Mouse (Mus musculus) neural tube, embryonic 12.5 days (tissue): ENCODE results near the gene Ndufa13. TPM values are rescaled to one million over a fixed set of nuclear protein-coding genes. Genes with fewer than 3 reads are reported as not detected.
A peak's percentile ranks its signal among the peaks of the same experiment; 100 is the strongest.

Experiments
- ATAC-seq: fragments of 200-750 bp; cut with Nextera tagmentation; 2 replicates; pipeline ENCODE4 v1.8.0; 2017; ENCODE audit warnings: low read depth, mild to moderate bottlenecking, moderate TSS enrichment, moderate library complexity; ENCODE audit not compliant: low FRiP score
- H3K27ac ChIP-seq: fragments of 300-500 bp; sonication (generic); 2 replicates; pipeline ENCODE4 v1.5.1; 2016
- H3K27me3 ChIP-seq: fragments of 300-500 bp; sonication (generic); replicated peaks from 2 replicates; pipeline ENCODE4 v1.6.1; 2016; ENCODE audit warnings: mild to moderate bottlenecking
- H3K36me3 ChIP-seq: fragments of 300-500 bp; sonication (generic); 2 replicates; pipeline ENCODE4 v1.6.1; 2016; ENCODE audit warnings: mild to moderate bottlenecking
- H3K4me1 ChIP-seq: fragments of 300-500 bp; sonication (generic); 2 replicates; pipeline ENCODE4 v1.6.1; 2016
- H3K4me2 ChIP-seq: fragments of 300-500 bp; sonication (generic); replicated peaks from 2 replicates; pipeline ENCODE4 v1.6.1; 2016; ENCODE audit warnings: mild to moderate bottlenecking
- H3K4me3 ChIP-seq: fragments of 300-500 bp; sonication (generic); 2 replicates; pipeline ENCODE4 v1.5.1; 2016
- H3K9ac ChIP-seq: fragments of 300-500 bp; sonication (generic); 2 replicates; pipeline ENCODE4 v1.6.1; 2016; ENCODE audit warnings: mild to moderate bottlenecking
- H3K9me3 ChIP-seq: fragments of 300-500 bp; sonication (generic); 2 replicates; pipeline ENCODE4 v1.6.1; 2016; ENCODE audit warnings: mild to moderate bottlenecking
- WGBS: fragments of 180-500 bp; shearing (Covaris S2); methylation state at CpG from one replicate; pipeline ENCODE4 v1.1.7; 2016; 5-methylcytosine and 5-hydroxymethylcytosine counted together
- polyA plus RNA-seq: library from polyadenylated mRNA; unstranded; fragments of >200 nt; fragmentation: Nextera tagmentation; extraction: Ambion mirVana; gene quantifications from 2 replicates; pipeline ENCODE4 v1.2.1, GENCODE M21; 2016

Ndufa13 gene
- polyA plus RNA-seq, 1 experiment from 2014 or later, result 162 TPM

DNA sequence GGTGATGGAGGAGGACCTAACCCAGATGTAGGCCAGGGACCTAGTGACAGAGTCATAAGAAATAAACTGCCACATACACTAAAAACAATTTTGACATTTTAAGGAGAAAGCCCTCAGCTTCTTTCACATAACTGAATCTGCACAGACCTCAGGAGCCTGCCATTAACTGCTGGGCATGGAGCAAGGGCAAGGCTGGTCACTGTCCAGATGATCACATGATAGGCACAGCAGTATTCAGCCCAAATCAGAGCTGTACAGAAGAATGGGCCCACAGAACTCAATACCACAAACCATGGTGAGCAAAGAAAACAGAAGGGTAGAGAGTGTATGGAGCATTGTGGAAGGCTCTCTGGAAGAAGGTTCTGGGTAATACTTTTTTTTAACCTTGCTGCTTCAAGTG lies 24.5 kb upstream of the Ndufa13 start:
- Histone ChIP-seq H3K27ac (no peak overlapping the region), H3K27me3 (no peaks in the 10 kb centered on the region), H3K4me3 (no peak overlapping the region), H3K4me1 (no peaks in the 10 kb centered on the region), H3K9ac (no peak overlapping the region), H3K36me3 (peaks cover 8% of the 10 kb centered on the region; the same call in 1 of the 2 replicates), H3K4me2 (no peak overlapping the region), H3K9me3 (no peaks in the 10 kb centered on the region)
- no peak for ATAC-seq

GRCm38 (mm10) chr8:69923986-69924385 lies 21.6 kb upstream of the Ndufa13 start:
- peaks cover 8% of the 10 kb centered on the region; the same call in 1 of the 2 replicates for H3K36me3 ChIP-seq
- H3K4me3 ChIP-seq, result no peak overlapping the region
- H3K9me3 ChIP-seq, result no peaks in the 10 kb centered on the region
- WGBS, result 83% methylated on average over 1 of the region's 1 CpGs
- no peaks in the 10 kb centered on the region for H3K27me3 ChIP-seq
- H3K4me2 ChIP-seq, result no peak overlapping the region
- peaks cover 15% of the 10 kb centered on the region for H3K4me1 ChIP-seq
- no peak overlapping the region for H3K27ac ChIP-seq
- ATAC-seq, result no peak
- no peak overlapping the region for H3K9ac ChIP-seq

DNA sequence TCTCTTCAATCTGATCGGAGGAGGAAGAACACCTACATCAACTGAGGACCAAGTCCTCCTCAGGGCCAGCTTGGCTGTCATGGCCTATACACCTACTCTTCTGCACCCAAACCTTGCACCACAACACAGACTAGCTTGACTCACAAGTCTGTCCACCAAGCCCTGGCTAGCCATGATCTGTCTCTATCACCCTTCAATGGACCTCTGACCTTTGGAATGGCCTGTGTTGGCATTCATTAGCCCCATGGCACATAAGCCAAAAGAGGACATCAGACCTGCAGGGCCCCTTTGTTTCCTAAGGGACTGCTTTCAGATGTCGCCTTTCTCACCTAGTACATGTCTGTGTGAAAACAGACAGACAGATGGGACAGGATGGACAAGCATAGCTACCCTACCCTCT lies 18.8 kb upstream of the Ndufa13 start:
- Histone ChIP-seq H3K27ac (no peak overlapping the region; the same call in 1 of the 2 replicates), H3K36me3 (peaks cover 21% of the 10 kb centered on the region), H3K4me2 (no peak overlapping the region), H3K4me3 (no peak overlapping the region), H3K9me3 (no peaks in the 10 kb centered on the region), H3K27me3 (no peaks in the 10 kb centered on the region), H3K4me1 (peaks cover 15% of the 10 kb centered on the region), H3K9ac (no peak overlapping the region)
- no peak for ATAC-seq
- 93% methylated on average over 2 of the region's 2 CpGs for WGBS

DNA sequence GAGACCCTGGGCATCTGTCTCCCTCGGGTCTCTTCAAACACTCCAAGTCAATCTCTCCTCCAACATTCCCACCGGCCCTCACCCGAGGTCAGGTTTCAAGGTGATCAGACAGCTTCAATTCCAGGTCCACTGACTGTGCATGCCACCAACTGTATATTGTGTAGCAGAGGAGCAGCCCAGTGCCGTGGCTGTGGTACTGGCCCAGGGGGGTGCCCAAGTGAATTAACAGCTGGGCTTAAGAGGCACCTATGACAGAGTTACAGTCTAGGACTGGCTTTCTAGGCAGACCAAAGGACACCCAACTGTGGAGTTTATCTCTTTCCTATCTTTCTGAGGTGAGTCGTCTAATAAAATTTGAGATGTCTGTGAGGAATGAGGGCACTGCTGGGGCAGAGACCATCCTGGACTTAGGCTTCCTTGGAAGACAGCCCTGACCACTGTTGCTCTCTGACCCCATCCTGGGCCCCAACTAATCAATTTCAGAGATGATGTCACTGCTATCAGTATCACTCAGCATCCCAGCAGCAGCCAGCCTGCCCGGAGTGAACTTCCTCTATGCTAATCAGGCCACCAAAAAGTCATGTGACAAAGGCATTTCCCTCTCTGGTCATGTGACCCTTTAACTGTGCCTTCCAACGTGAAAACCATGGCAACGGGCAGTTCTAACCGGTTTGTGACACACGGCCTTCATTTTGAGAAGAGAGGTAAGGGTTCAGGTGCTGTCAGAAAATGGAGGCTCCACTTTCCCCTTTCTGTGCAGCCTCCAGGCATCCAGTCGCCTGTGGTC lies 17.7 kb upstream of the Ndufa13 start:
- peaks cover 32% of the 10 kb centered on the region for H3K36me3 ChIP-seq
- H3K9ac ChIP-seq, result peak overlapping the region; percentile 17; the same call in 1 of the 2 replicates

DNA sequence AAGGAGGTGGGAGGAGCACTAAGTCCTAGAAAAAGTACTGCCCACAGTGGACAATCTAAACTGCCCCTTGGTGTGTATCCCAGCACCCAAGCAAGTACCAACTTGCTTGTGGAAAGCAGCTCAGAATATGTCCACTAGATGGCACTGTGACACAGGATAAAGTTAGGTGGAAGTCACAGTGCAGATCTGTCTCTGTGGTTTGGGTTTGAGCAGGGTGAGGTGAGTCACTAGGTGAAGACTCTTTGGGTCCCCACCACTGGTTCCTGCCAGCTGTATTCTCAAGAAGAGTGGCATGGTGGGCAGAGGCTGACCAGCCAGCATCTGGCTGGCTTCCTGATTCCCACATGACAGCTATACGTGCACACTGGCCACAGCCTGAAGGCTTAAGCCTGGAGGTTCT lies 16.7 kb upstream of the Ndufa13 start:
- H3K4me2 ChIP-seq, result no peak overlapping the region
- no peaks in the 10 kb centered on the region for H3K9me3 ChIP-seq
- H3K4me1 ChIP-seq, result peaks cover 15% of the 10 kb centered on the region
- no peak overlapping the region for H3K27ac ChIP-seq
- no peak overlapping the region for H3K4me3 ChIP-seq
- 74% methylated on average over 1 of the region's 1 CpGs for WGBS
- no peak overlapping the region for H3K9ac ChIP-seq
- peak; percentile 34 for ATAC-seq
- H3K27me3 ChIP-seq, result no peaks in the 10 kb centered on the region
- H3K36me3 ChIP-seq, result peaks cover 42% of the 10 kb centered on the region

More for the DNA sequence above, 17.7 kb upstream of the Ndufa13 start:
- peaks cover 15% of the 10 kb centered on the region for H3K4me1 ChIP-seq
- H3K9me3 ChIP-seq, result no peaks in the 10 kb centered on the region
- no peaks in the 10 kb centered on the region for H3K27me3 ChIP-seq
- 49% methylated on average over 11 of the region's 11 CpGs for WGBS
- peak overlapping the region; percentile 32; the same call in 1 of the 2 replicates for H3K27ac ChIP-seq
- H3K4me3 ChIP-seq, result no peak overlapping the region
- ATAC-seq, result peak; percentile 77
- H3K4me2 ChIP-seq, result peak overlapping the region; percentile 33

DNA sequence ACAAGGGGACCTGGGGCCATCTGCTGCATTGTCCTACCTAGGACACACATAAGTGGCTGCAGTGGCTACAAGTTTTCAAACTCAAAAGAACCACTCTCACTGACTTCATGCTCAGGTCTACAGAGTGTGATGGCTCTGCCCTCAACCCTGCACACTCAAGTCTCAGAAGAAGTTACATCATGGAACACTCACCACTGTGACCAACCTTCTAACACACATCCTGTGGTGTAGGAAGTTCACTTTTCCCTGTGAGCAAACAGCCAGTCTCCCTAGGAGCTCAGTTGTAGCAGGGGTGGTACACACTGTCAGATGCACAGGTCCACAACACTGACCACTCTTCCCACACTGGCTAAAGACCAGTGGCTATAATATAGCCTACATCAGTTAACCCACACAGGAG lies 16.1 kb upstream of the Ndufa13 start:
- no peaks in the 10 kb centered on the region for H3K27me3 ChIP-seq
- no peak overlapping the region for H3K4me3 ChIP-seq
- no peak overlapping the region for H3K27ac ChIP-seq
- peaks cover 15% of the 10 kb centered on the region for H3K4me1 ChIP-seq
- no peak; the same call in 1 of the 2 replicates for ATAC-seq
- no peaks in the 10 kb centered on the region for H3K9me3 ChIP-seq
- no peak overlapping the region for H3K9ac ChIP-seq
- no peak overlapping the region for H3K4me2 ChIP-seq
- peaks cover 43% of the 10 kb centered on the region for H3K36me3 ChIP-seq

GRCm38 (mm10) chr8:69915748-69916147 lies 13.4 kb upstream of the Ndufa13 start:
- Histone ChIP-seq H3K4me2 (no peak overlapping the region), H3K9me3 (no peaks in the 10 kb centered on the region), H3K4me3 (no peak overlapping the region), H3K36me3 (peaks cover 71% of the 10 kb centered on the region), H3K27me3 (no peaks in the 10 kb centered on the region), H3K9ac (0 out of 2 replicates have a peak overlapping the region, but pooled peaks have one; percentile 17), H3K27ac (no peak overlapping the region), H3K4me1 (peaks cover 10% of the 10 kb centered on the region)
- no peak for ATAC-seq
- WGBS, result 67% methylated on average over 5 of the region's 5 CpGs

GRCm38 (mm10) chr8:69914526-69914925 lies 12.2 kb upstream of the Ndufa13 start:
- ATAC-seq, result no peak
- Histone ChIP-seq H3K4me2 (no peak overlapping the region), H3K9me3 (no peaks in the 10 kb centered on the region), H3K36me3 (peaks cover 83% of the 10 kb centered on the region), H3K9ac (no peak overlapping the region), H3K27ac (no peak overlapping the region), H3K4me3 (no peak overlapping the region), H3K4me1 (no peaks in the 10 kb centered on the region), H3K27me3 (no peaks in the 10 kb centered on the region)
- 90% methylated on average over 4 of the region's 4 CpGs for WGBS

DNA sequence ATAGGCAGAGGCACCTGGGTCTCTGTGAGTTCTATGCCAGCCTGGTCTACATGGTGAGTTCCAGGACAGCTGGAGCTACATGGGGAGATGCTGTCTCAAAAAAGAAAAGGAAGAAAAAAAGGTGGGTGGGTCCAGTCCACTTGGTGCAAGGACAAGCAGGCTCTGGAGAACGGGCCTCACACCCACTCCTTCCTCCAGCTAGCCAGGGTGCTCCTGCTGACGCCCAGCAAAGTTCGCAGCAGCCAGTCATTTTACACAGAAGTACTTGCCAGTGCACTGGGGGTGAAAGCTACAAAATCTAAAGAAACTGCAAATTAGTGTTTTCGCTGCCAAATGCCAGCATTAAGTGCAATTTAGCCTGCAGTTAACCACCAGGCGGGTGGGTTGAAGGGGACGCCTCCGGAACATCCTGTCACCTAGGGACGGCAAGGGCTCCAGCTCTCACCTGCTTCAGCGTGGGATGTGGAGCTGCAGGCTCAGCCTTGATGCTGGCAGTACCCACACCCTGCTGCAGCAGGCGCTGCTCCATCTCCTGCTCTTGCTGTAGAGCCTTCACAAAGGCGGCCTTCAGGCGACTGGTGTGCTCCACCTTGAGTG lies 10.2 kb upstream of the Ndufa13 start:
- Histone ChIP-seq H3K36me3 (peaks cover 96% of the 10 kb centered on the region), H3K27ac (no peak overlapping the region), H3K4me2 (no peak overlapping the region), H3K4me1 (no peaks in the 10 kb centered on the region), H3K4me3 (no peak overlapping the region), H3K9ac (no peak overlapping the region), H3K9me3 (no peaks in the 10 kb centered on the region), H3K27me3 (no peaks in the 10 kb centered on the region)
- ATAC-seq, result no peak
- 93% methylated on average over 12 of the region's 12 CpGs for WGBS

DNA sequence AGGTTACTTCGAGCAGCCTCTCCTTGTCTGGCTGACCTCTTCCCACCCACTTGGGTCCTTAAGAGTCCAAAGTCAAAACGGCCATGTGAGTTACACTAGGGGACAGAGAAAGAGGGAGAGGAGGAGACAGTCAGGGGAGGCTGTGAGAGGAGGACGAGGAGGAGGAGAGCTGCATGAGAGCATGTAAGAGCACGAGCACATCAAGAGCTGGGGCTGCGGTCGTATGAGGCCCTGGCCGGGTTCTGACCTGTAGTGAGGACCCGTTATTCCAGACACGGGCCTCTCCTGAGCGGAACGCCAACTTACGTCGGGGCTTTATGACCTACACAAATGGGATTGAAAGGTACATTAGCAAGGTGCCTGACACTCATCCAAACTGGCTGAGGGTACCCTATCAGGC lies 9.6 kb upstream of the Ndufa13 start:
- Histone ChIP-seq H3K27me3 (no peaks in the 10 kb centered on the region), H3K9ac (no peak overlapping the region), H3K4me2 (no peak overlapping the region), H3K9me3 (no peaks in the 10 kb centered on the region), H3K4me3 (no peak overlapping the region), H3K27ac (no peak overlapping the region), H3K36me3 (peaks cover 92% of the 10 kb centered on the region), H3K4me1 (no peaks in the 10 kb centered on the region)
- ATAC-seq, result no peak
- WGBS, result 89% methylated on average over 13 of the region's 13 CpGs

- Histone ChIP-seq H3K9ac (no peak overlapping the region), H3K4me2 (no peak overlapping the region), H3K36me3 (peaks cover 46% of the 10 kb centered on the region), H3K9me3 (no peaks in the 10 kb centered on the region), H3K27me3 (no peaks in the 10 kb centered on the region), H3K4me3 (no peak overlapping the region), H3K27ac (no peak overlapping the region), H3K4me1 (peaks cover 9% of the 10 kb centered on the region)
- ATAC-seq, result no peak
- 87% methylated on average over 2 of the region's 2 CpGs for WGBS
Observed at GRCm38 (mm10) chr8:69907106-69907505, 4.7 kb upstream of the Ndufa13 start.

DNA sequence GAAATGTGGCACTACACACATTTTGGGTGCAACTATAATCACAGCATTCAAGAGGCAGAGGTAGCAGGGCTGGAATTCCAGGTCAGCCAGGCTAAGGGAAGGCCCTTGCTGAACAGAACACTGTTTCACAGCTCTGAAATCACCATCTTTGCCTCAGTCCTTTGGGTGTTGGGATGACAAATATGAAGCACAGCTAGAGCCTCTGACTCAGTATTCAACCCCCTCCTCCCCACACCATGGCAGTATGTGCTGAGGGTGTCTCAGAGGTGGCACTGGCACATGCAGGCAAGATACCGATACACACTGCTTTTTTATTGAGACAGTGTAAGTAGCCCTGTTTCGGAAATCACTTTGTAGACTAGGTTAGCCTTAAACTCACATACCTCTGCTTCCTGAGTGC lies 3.9 kb upstream of the Ndufa13 start:
- no peak overlapping the region for H3K9ac ChIP-seq
- H3K36me3 ChIP-seq, result peaks cover 37% of the 10 kb centered on the region
- 94% methylated on average over 2 of the region's 2 CpGs for WGBS
- peaks cover 15% of the 10 kb centered on the region for H3K4me1 ChIP-seq
- H3K9me3 ChIP-seq, result no peaks in the 10 kb centered on the region
- no peak overlapping the region for H3K4me2 ChIP-seq
- no peak for ATAC-seq
- no peaks in the 10 kb centered on the region for H3K27me3 ChIP-seq
- H3K27ac ChIP-seq, result no peak overlapping the region
- no peak overlapping the region for H3K4me3 ChIP-seq

DNA sequence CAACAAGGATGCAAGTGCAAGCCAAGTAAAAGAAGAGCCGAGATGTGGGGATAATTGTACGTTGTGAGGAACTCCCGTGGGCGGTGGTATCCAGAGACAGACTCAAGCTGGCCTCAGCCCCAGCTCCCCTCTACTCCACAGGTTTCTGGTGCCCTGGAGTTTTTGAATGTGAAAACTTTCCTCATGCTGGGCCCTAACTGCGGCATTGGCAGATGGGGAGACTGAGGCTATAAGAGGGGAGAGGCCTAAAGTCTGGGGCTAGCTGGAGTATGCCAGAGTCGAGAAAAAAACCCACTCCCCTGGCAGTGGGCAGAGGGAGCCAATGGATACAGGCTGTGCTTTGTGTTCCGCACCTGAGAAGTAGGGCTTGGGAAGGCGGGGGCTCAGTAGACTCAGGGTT lies 1.7 kb upstream of the Ndufa13 start:
- H3K4me1 ChIP-seq, result peaks cover 27% of the 10 kb centered on the region
- no peak overlapping the region for H3K4me3 ChIP-seq
- peaks cover 17% of the 10 kb centered on the region for H3K36me3 ChIP-seq
- H3K27ac ChIP-seq, result no peak overlapping the region
- H3K9ac ChIP-seq, result no peak overlapping the region
- H3K4me2 ChIP-seq, result peak overlapping the region; percentile 87
- no peaks in the 10 kb centered on the region for H3K9me3 ChIP-seq
- H3K27me3 ChIP-seq, result no peaks in the 10 kb centered on the region
- 80% methylated on average over 8 of the region's 8 CpGs for WGBS
- ATAC-seq, result no peak
